Mouse (Mus musculus) heart, embryonic 11.5 days (tissue): ENCODE results near the gene Tsc22d2. TPM values are rescaled to one million over a fixed set of nuclear protein-coding genes. Genes with fewer than 3 reads are reported as not detected.

ENCODE experiments used
- ATAC-seq: fragments of 200-750 bp; cut with Nextera tagmentation; replicated peaks from 2 replicates; pipeline ENCODE4 v1.8.0; 2017; ENCODE audit warnings: moderate library complexity; ENCODE audit not compliant: insufficient number of reproducible peaks, low FRiP score, low TSS enrichment
- H3K27ac ChIP-seq: fragments of 300-500 bp; sonication (generic); 2 replicates; pipeline ENCODE4 v1.5.1; 2014; ENCODE audit warnings: mild to moderate bottlenecking, low read depth, low read length
- H3K27me3 ChIP-seq: fragments of 300-500 bp; sonication (generic); 2 replicates; pipeline ENCODE4 v1.6.1; 2014; ENCODE audit warnings: mild to moderate bottlenecking, low read length, mixed read lengths; ENCODE audit not compliant: control insufficient read depth, insufficient read depth
- H3K36me3 ChIP-seq: fragments of 300-500 bp; sonication (generic); 2 replicates; pipeline ENCODE4 v1.6.1; 2014; ENCODE audit warnings: mild to moderate bottlenecking, low read length, moderate library complexity, mixed read lengths; ENCODE audit not compliant: control insufficient read depth, insufficient read depth
- H3K4me1 ChIP-seq: fragments of 300-500 bp; sonication (generic); 2 replicates; pipeline ENCODE4 v1.6.1; 2014; ENCODE audit warnings: low read length; ENCODE audit not compliant: control insufficient read depth, insufficient read depth
- H3K4me2 ChIP-seq: fragments of 300-500 bp; sonication (generic); 2 replicates; pipeline ENCODE4 v1.6.1; 2014; ENCODE audit warnings: mild to moderate bottlenecking, moderate library complexity
- H3K4me3 ChIP-seq: fragments of 300-500 bp; sonication (generic); 2 replicates; pipeline ENCODE4 v1.5.1; 2014; ENCODE audit warnings: low read depth, low read length
- H3K9ac ChIP-seq: fragments of 300-500 bp; sonication (generic); 2 replicates; pipeline ENCODE4 v1.6.1; 2014; ENCODE audit warnings: mild to moderate bottlenecking, low read depth, low read length, moderate library complexity
- H3K9me3 ChIP-seq: fragments of 300-500 bp; sonication (generic); replicated peaks from 2 replicates; pipeline ENCODE4 v1.6.1; 2016; ENCODE audit warnings: low read length; ENCODE audit not compliant: control insufficient read depth
- WGBS: fragments of 180-500 bp; shearing (Covaris S2); extraction: QIAGEN DNeasy Blood & Tissue Kit; methylation state at CpG from one replicate; pipeline ENCODE4 v1.1.7; 2014; ENCODE audit not compliant: insufficient replicate concordance; 5-methylcytosine and 5-hydroxymethylcytosine counted together
- polyA plus RNA-seq: library from polyadenylated mRNA; unstranded; fragments of >200 nt; fragmentation: Nextera tagmentation; extraction: Ambion mirVana; gene quantifications from 2 replicates; pipeline ENCODE4 v1.2.1, GENCODE M21; 2014

The Tsc22d2 gene
- 16.6 and 17.7 TPM in 2 replicates for polyA plus RNA-seq

DNA sequence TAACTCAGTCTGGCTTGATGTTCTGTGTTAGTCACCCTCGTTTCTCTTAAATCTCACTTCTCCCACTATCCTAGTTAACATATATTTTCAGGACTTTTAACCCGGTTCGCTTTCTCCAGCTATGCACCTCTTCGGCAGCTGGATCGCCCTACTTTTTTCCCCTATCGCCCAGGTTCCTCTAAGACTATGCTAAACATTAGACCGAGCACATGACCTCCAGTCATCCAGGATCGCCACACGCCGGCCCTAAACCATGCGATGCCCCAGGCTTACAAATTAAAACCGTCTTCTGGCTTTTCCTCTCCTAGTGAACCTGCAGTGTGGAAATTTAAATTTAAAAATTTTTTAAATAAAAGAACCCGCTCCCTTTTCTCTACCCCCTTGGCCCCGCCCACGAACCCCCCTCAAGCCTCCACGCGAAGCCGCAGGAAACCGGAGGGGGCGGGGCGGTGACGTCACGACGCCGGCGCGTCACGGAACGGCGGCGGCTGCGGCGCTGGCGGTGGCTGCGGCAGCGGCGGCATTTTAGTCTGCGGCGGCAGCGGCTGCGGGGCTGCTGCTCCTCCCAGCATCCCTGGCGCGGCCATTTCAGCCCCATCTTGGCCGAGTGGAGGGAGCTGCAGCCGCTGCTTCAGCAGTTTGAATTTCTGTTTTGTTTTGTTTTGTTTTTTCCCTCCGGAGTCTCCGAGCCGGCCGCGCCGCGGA, at the start of gene Tsc22d2:
TSS of gene Tsc22d2 (plus strand) at position 482 of the 705 bp plus-strand sequence.
- no peaks in the 10 kb centered on the region for H3K4me1 ChIP-seq
- peak; percentile 65 for ATAC-seq
- H3K36me3 ChIP-seq: no peaks in the 10 kb centered on the region
- H3K4me3 ChIP-seq: peak within 1 kb of the TSS; percentile 100
- peak within 1 kb of the TSS; percentile 100 for H3K27ac ChIP-seq
- H3K27me3 ChIP-seq: no peaks in the 10 kb centered on the region
- no peaks in the 10 kb centered on the region for H3K9me3 ChIP-seq
- under 1% methylated on average over 52 of the region's 52 CpGs for WGBS
- H3K9ac ChIP-seq: peak within 1 kb of the TSS; percentile 99
- peak within 1 kb of the TSS; percentile 88 for H3K4me2 ChIP-seq

DNA sequence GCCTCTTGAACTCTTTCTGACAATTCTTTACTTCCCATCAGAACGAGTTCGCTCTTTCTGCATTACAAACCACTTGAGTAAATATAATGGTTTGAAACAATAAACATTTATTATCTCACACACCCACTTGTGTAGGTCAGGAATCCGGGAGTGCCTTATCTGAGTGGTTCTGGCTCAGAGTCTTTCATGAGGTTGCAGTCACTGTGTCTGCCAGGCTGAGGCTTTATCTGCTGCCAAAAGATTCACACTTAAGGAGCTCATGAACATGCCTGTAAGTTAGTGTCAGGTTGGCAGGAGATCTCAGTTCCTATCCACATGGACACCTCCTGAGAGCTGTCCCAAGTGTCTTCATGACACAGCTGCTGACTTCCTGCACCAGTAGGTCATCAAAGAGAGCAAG, 47.8 kb upstream of the Tsc22d2 start:
- Histone ChIP-seq H3K4me2 (no peak overlapping the region), H3K36me3 (no peaks in the 10 kb centered on the region), H3K27me3 (no peaks in the 10 kb centered on the region), H3K9ac (no peak overlapping the region), H3K4me3 (no peak overlapping the region), H3K9me3 (no peaks in the 10 kb centered on the region), H3K27ac (peak overlapping the region; percentile 52), H3K4me1 (peaks cover 21% of the 10 kb centered on the region)
- WGBS: 7% methylated on average over 3 of the region's 3 CpGs
- peak; percentile 84 for ATAC-seq

DNA sequence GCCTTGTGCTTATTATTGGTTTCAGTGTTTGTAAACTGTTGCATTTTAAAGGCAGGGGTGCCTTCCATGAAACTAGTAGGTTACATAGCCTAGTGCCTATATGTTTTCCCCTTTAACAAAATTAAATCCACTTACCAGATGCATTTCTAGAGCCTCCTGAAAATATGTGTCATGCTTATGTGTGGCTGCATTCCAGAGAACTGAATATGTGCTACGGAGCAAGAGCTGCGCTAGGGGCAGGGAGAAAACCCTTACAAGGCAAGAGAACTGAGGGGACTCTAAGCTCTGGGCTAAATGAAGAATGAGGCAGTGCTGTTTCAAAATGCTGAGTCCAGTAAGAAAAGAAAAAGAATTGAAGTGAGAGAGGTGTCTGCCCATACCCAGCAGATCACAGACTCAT, 43.7 kb upstream of the Tsc22d2 start:
- Histone ChIP-seq H3K4me3 (no peak overlapping the region), H3K36me3 (no peaks in the 10 kb centered on the region), H3K27ac (no peak overlapping the region), H3K9ac (no peak overlapping the region), H3K4me1 (peaks cover 34% of the 10 kb centered on the region), H3K4me2 (no peak overlapping the region), H3K9me3 (no peaks in the 10 kb centered on the region), H3K27me3 (no peaks in the 10 kb centered on the region)
- ATAC-seq: no peak
- 50% methylated on average over 2 of the region's 2 CpGs for WGBS

DNA sequence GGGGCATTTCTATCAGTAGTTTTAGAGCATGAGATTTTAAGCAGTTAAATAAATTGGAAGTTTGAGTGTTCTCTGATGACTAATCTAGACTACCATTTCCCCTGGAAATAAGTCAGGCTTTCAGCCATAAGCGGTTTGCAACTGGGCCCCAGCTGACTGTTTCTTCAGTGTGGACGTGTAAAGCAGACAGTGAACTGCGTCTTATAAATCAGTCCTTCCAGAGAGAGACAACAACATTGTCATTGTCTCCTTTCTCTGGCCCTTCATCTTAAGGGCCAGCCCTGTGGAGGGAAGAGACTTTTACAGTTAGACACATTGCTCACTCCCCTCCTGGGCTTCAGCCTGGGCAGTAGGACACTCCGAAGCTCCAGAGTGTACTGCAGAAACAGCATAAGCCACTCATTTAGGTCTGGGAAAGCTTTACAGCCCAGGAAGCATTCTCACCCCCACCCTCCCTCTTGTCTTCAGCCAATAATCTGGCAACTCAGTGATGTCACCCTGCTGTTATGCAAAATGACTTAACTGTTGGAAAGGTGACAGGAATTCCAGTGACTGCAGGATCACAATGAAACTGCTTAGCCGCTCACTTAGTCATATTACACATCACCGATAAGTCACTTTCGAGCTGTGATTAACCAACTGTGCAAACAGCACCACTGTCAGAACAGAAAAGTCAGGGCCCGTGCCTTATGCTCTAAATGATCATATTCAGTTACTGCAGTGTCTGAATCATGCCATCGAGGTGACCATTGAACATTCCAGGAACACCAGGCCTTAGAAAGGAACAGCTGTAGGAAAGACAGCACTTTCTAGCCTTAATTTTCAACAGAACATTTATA, 42.2 kb upstream of the Tsc22d2 start:
- ATAC-seq: peak; percentile 88
- H3K9ac ChIP-seq: peak overlapping the region; percentile 70

DNA sequence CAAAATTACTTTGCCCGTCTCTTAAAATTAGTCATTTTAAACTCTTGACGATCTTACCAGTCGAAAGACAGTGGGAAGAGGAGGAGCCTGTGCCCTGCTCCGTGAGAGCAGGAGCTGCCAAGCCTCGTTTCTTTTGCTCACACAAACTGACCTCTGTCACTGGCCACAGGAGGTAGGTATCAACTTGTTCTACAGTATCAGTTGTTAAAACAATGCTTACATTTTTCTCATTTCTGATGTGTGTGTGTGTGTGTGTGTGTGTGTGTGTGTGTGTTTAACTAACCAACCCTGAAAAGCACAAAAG, 41.7 kb upstream of the Tsc22d2 start:
- H3K9me3 ChIP-seq: no peaks in the 10 kb centered on the region
- WGBS: 8% methylated on average over 5 of the region's 5 CpGs
- peak overlapping the region; percentile 22 for H3K4me3 ChIP-seq
- no peaks in the 10 kb centered on the region for H3K36me3 ChIP-seq
- peak overlapping the region; percentile 63 for H3K4me2 ChIP-seq
- H3K9ac ChIP-seq: peak overlapping the region; percentile 63
- H3K4me1 ChIP-seq: peaks cover 29% of the 10 kb centered on the region
- H3K27ac ChIP-seq: peak overlapping the region; percentile 94
- no peaks in the 10 kb centered on the region for H3K27me3 ChIP-seq
- ATAC-seq: no peak

More for the DNA sequence above, 42.2 kb upstream of the Tsc22d2 start:
- peak overlapping the region; percentile 63 for H3K4me2 ChIP-seq
- H3K36me3 ChIP-seq: no peaks in the 10 kb centered on the region
- peaks cover 29% of the 10 kb centered on the region for H3K4me1 ChIP-seq
- peak overlapping the region; percentile 94 for H3K27ac ChIP-seq
- peak overlapping the region; percentile 22 for H3K4me3 ChIP-seq
- 5% methylated on average over 9 of the region's 9 CpGs for WGBS
- H3K27me3 ChIP-seq: no peaks in the 10 kb centered on the region
- no peaks in the 10 kb centered on the region for H3K9me3 ChIP-seq

DNA sequence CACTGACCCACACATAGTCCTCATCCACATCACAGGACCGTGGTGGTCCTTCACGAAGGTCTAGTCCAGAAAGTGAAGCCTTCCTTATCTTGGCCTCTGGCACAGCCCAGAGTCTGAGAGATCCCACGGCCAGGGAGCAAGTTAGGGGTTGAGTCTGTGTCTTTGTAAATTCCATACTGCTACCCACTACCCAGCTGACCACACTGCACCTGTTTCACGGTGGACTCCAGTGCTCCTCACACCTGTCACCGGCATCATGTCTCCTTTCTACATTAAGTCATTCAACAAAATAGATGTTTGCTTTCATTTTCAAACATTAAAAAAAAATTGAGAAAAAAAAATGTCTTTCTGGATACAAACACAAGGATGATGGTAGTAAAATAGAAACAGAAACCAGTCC, 40.2 kb upstream of the Tsc22d2 start:
- no peak overlapping the region for H3K27ac ChIP-seq
- no peaks in the 10 kb centered on the region for H3K27me3 ChIP-seq
- peaks cover 29% of the 10 kb centered on the region for H3K4me1 ChIP-seq
- H3K4me2 ChIP-seq: no peak overlapping the region
- no peak for ATAC-seq
- H3K9me3 ChIP-seq: no peaks in the 10 kb centered on the region
- H3K9ac ChIP-seq: no peak overlapping the region
- 72% methylated on average over 5 of the region's 5 CpGs for WGBS
- H3K36me3 ChIP-seq: no peaks in the 10 kb centered on the region
- H3K4me3 ChIP-seq: no peak overlapping the region

DNA sequence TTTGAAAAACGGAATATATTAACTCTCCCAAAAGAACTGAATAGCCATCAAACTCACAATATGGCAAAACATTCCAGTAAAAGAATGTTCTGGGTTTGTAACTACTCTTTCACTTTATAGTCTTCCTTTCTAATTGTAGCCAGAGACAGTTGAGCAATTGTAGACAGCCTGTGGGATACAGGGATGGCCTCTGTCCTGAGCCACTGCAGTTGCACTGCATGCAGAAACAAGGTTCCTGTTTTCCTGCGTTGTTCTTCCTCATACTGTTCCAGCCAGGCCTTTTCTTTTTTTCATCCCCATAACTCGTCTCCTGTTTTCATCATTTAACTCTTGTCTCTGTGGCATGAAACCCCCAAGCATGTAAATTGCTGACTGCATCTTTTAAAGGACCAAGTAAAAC, 37.8 kb upstream of the Tsc22d2 start:
- Histone ChIP-seq H3K36me3 (no peaks in the 10 kb centered on the region), H3K27me3 (no peaks in the 10 kb centered on the region), H3K9me3 (no peaks in the 10 kb centered on the region), H3K27ac (no peak overlapping the region), H3K9ac (no peak overlapping the region), H3K4me2 (no peak overlapping the region), H3K4me3 (no peak overlapping the region), H3K4me1 (peaks cover 20% of the 10 kb centered on the region)
- 77% methylated on average over 3 of the region's 3 CpGs for WGBS
- ATAC-seq: no peak

DNA sequence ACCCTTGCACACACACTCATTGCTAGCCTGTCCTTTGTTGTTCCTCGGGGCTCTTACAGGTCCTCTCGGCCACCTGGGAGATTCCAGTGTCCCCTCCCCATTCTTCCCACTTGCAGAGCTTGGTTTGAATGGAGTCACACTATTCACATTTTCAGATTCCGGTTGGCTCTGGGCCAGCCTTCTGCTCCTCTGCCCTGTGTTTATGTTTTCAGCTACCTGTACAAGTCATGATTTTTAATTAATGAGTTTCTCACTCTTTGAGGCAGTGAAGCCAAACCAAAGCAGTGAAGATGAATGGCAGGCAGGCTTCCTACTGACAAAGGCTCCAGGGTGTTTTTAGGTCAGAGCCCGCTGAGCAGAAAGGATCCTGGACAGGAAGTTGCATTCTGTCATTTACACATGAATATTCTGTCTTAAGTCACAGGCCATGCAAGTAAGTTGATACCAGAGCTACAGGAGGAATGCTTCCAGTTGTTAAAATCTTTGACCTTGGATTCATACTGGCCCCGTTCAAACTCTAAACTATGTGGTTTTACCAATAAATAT, 36.9 kb upstream of the Tsc22d2 start:
- no peaks in the 10 kb centered on the region for H3K9me3 ChIP-seq
- H3K4me2 ChIP-seq: no peak overlapping the region
- no peak overlapping the region for H3K9ac ChIP-seq
- peaks cover 11% of the 10 kb centered on the region for H3K4me1 ChIP-seq
- H3K27me3 ChIP-seq: no peaks in the 10 kb centered on the region
- no peaks in the 10 kb centered on the region for H3K36me3 ChIP-seq
- no peak for ATAC-seq
- no peak overlapping the region for H3K4me3 ChIP-seq
- H3K27ac ChIP-seq: no peak overlapping the region
- WGBS: 57% methylated on average over 5 of the region's 5 CpGs
